Mouse (Mus musculus) adrenal gland, postnatal 14 days (tissue): ENCODE results near the gene Plpp1. TPM values are rescaled to one million over a fixed set of nuclear protein-coding genes. Genes with fewer than 3 reads are reported as not detected.

Experiments
- DNase-seq: peaks from one replicate; pipeline ENCODE4 v3.0.0; 2021; ENCODE audit warnings: mixed read lengths
- total RNA-seq: library from RNA; stranded (reverse); gene quantifications from 2 replicates; pipeline ENCODE4 v1.2.3, GENCODE M21; 2021

The Plpp1 gene
- total RNA-seq, 1 experiment from 2014 or later: 181 TPM

- no peak for DNase-seq
Measured at GRCm38 (mm10) chr13:112860911-112861310, 60.3 kb downstream of the Plpp1 start.

- peak; percentile 89 for DNase-seq
Measured at GRCm38 (mm10) chr13:112861825-112862306, 61.3 kb downstream of the Plpp1 start.

- no peak for DNase-seq
Measured at GRCm38 (mm10) chr13:112862342-112862741, 61.8 kb downstream of the Plpp1 start.

- no peak for DNase-seq
Measured at GRCm38 (mm10) chr13:112862978-112863677, 62.5 kb downstream of the Plpp1 start.

GRCm38 (mm10) chr13:112866782-112867181 lies 66.2 kb downstream of the Plpp1 start:
- DNase-seq: no peak

- no peak for DNase-seq
Measured at GRCm38 (mm10) chr13:112867381-112867780, 66.8 kb downstream of the Plpp1 start.

GRCm38 (mm10) chr13:112870039-112870690 lies 69.6 kb downstream of the Plpp1 start:
- DNase-seq: no peak

GRCm38 (mm10) chr13:112871500-112872266 lies 71.1 kb downstream of the Plpp1 start:
- peak; percentile 49 for DNase-seq

- DNase-seq: no peak
Measured at GRCm38 (mm10) chr13:112887234-112887633, 86.6 kb downstream of the Plpp1 start.

GRCm38 (mm10) chr13:112902176-112902575 lies 101.6 kb downstream of the Plpp1 start:
- no peak for DNase-seq

- DNase-seq: peak; percentile 55
Measured at GRCm38 (mm10) chr13:112909663-112910062, 109.1 kb downstream of the Plpp1 start.

- no peak for DNase-seq
Measured at GRCm38 (mm10) chr13:112910434-112910833, 109.8 kb downstream of the Plpp1 start.

Other genes with a start within 250 kb of the Plpp1 start
- 0.19 and 0.41 TPM in 2 replicates for gene Il31ra, start 206.4 kb upstream of the Plpp1 start, total RNA-seq
- 0.23 and 0.33 TPM in 2 replicates for gene Ddx4, start 148.3 kb upstream of the Plpp1 start, total RNA-seq
- gene Slc38a9, start 140.0 kb upstream of the Plpp1 start, total RNA-seq: 18.6 and 25.4 TPM in 2 replicates
- gene Mtrex, start 126.6 kb downstream of the Plpp1 start, total RNA-seq: 39.6 and 45.3 TPM in 2 replicates
- 15.4 and 18.2 TPM in 2 replicates for gene Dhx29, start 126.7 kb downstream of the Plpp1 start, total RNA-seq
- gene Ccno, start 187.0 kb downstream of the Plpp1 start, total RNA-seq: 0.71 and 1.6 TPM in 2 replicates
- gene Mcidas, start 193.1 kb downstream of the Plpp1 start, total RNA-seq: not detected in 2 replicates
- gene Cdc20b, start 234.3 kb downstream of the Plpp1 start, total RNA-seq: not detected in 2 replicates
- 76.6 and 82.5 TPM in 2 replicates for gene Gpx8, start 245.6 kb downstream of the Plpp1 start, total RNA-seq